Mouse (Mus musculus) midbrain, embryonic 15.5 days (tissue): ENCODE data around the gene Slc7a11. TPM values are rescaled to one million over a fixed set of nuclear protein-coding genes. Genes with fewer than 3 reads are reported as not detected.

Source experiments
- ATAC-seq: fragments of 200-750 bp; cut with Nextera tagmentation; replicated peaks from 2 replicates; pipeline ENCODE4 v1.8.0; 2017; ENCODE audit warnings: moderate TSS enrichment
- H3K27ac ChIP-seq: fragments of 300-500 bp; sonication (generic); 2 replicates; pipeline ENCODE4 v1.5.1; 2015; ENCODE audit warnings: mild to moderate bottlenecking, inconsistent platforms
- H3K27me3 ChIP-seq: fragments of 300-500 bp; sonication (generic); replicated peaks from 2 replicates; pipeline ENCODE4 v1.6.1; 2015; ENCODE audit warnings: inconsistent platforms
- H3K36me3 ChIP-seq: fragments of 300-500 bp; sonication (generic); replicated peaks from 2 replicates; pipeline ENCODE4 v1.6.1; 2015; ENCODE audit warnings: inconsistent platforms
- H3K4me1 ChIP-seq: fragments of 300-500 bp; sonication (generic); 2 replicates; pipeline ENCODE4 v1.6.1; 2015; ENCODE audit warnings: inconsistent platforms
- H3K4me2 ChIP-seq: fragments of 300-500 bp; sonication (generic); 2 replicates; pipeline ENCODE4 v1.6.1; 2015; ENCODE audit warnings: inconsistent platforms, mild to moderate bottlenecking, moderate library complexity
- H3K4me3 ChIP-seq: fragments of 300-500 bp; sonication (generic); 2 replicates; pipeline ENCODE4 v1.5.1; 2015; ENCODE audit warnings: mild to moderate bottlenecking, inconsistent platforms
- H3K9ac ChIP-seq: fragments of 300-500 bp; sonication (generic); 2 replicates; pipeline ENCODE4 v1.6.1; 2015; ENCODE audit warnings: mild to moderate bottlenecking, inconsistent platforms
- H3K9me3 ChIP-seq: fragments of 300-500 bp; sonication (generic); 2 replicates; pipeline ENCODE4 v1.6.1; 2016; ENCODE audit warnings: inconsistent platforms
- WGBS: fragments of 180-500 bp; shearing (Covaris S2); methylation state at CpG from one replicate; pipeline ENCODE4 v1.1.7; 2015; ENCODE audit warnings: mixed read lengths; 5-methylcytosine and 5-hydroxymethylcytosine counted together
- polyA plus RNA-seq: library from polyadenylated mRNA; unstranded; fragments of >200 nt; fragmentation: Nextera tagmentation; extraction: Ambion mirVana; gene quantifications from 2 replicates; pipeline ENCODE4 v1.2.1, GENCODE M21; 2015

The Slc7a11 gene
- polyA plus RNA-seq, 1 experiment from 2014 or later: 2.2 TPM

DNA sequence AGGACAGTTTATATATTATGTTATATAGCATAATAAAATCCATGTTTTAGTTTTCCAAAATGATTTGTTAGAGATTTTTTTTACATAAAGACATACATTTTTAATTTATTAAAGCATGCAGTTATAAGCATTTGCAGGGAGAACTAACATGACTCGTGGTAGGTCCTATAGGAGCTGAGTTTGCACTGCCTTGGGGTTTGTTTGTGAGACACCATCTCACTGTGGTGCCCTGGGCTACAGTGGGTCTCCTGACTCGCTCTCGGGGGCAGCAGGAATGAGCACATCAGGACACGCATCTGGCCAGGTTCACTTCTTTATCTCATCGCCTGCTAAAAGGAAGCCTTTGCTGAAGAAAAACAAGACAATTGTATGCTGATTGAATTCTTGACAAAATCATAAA lies 257.0 kb downstream of the Slc7a11 start:
- no peak overlapping the region for H3K4me3 ChIP-seq
- H3K27ac ChIP-seq: no peak overlapping the region
- H3K36me3 ChIP-seq: no peaks in the 10 kb centered on the region
- no peaks in the 10 kb centered on the region for H3K4me1 ChIP-seq
- no peak for ATAC-seq
- no peaks in the 10 kb centered on the region for H3K9me3 ChIP-seq
- H3K27me3 ChIP-seq: no peaks in the 10 kb centered on the region
- WGBS: 87% methylated on average over 5 of the region's 5 CpGs
- no peak overlapping the region for H3K4me2 ChIP-seq
- no peak overlapping the region for H3K9ac ChIP-seq

DNA sequence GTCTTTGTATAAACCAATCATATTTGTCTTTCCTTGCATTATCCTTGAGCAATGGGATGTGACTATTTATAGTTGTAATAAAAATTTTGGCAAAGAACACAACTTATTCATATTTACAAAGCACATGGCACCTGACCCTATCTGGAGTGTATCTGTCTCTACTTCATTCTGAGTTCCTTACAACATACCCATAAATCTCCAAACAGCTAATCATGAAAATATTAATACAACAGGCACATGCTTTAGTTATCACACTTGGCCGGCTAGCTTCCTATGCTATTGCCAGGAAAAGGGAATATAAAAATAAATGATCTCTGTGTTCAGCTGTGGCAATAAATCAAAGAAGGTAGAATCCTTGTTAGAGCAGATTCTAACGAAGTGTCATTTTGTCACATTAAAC lies 257.5 kb downstream of the Slc7a11 start:
- 79% methylated on average over 2 of the region's 2 CpGs for WGBS
- no peak overlapping the region for H3K4me3 ChIP-seq
- H3K27ac ChIP-seq: no peak overlapping the region
- no peak for ATAC-seq
- H3K4me1 ChIP-seq: no peaks in the 10 kb centered on the region
- no peaks in the 10 kb centered on the region for H3K9me3 ChIP-seq
- H3K9ac ChIP-seq: no peak overlapping the region
- H3K36me3 ChIP-seq: no peaks in the 10 kb centered on the region
- no peaks in the 10 kb centered on the region for H3K27me3 ChIP-seq
- H3K4me2 ChIP-seq: no peak overlapping the region

DNA sequence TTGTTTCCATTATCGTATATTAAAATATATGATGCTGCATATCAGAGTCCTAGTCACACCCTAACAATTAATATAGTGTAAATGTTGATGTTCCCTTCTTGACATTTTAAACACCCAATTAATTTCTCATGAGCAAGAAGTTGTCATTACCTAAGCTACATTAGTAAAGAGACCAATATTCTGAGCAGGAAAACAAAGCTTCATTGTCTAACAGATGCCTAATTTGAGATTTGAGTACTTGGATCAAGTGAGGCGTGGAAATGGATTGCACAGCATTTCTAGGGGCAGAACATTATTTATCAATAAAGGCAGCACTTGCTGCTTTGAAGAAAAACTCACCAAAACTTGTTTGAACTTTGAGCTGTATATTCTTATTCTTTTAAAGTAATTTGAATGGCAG lies 282.7 kb downstream of the Slc7a11 start:
- Histone ChIP-seq H3K4me2 (no peak overlapping the region), H3K9me3 (no peaks in the 10 kb centered on the region), H3K27ac (no peak overlapping the region), H3K4me3 (no peak overlapping the region), H3K9ac (no peak overlapping the region), H3K4me1 (no peaks in the 10 kb centered on the region), H3K27me3 (no peaks in the 10 kb centered on the region), H3K36me3 (no peaks in the 10 kb centered on the region)
- WGBS: 87% methylated on average over 2 of the region's 2 CpGs
- ATAC-seq: no peak

DNA sequence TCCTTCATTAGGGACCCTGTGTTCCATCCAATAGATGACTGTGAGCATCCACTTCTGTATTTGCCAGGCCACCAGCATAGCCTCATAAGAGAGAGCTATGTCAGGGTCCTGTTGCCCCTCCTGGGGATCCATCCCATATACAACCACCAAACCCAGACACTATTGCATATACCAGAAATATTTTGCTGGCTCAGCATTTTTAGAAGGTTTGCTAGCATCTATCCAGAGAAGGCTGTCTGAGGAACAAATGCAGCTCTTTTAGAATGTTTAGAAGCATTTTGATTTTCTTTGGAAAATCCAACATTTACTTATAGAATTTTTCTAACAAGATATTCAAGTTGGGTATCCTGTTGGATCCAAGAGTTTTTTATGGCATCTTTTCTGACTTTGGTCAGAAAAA lies 299.3 kb downstream of the Slc7a11 start:
- Histone ChIP-seq H3K9ac (no peak overlapping the region), H3K9me3 (no peaks in the 10 kb centered on the region), H3K36me3 (no peaks in the 10 kb centered on the region), H3K4me3 (no peak overlapping the region), H3K27ac (no peak overlapping the region), H3K4me2 (no peak overlapping the region), H3K27me3 (no peaks in the 10 kb centered on the region), H3K4me1 (no peaks in the 10 kb centered on the region)
- ATAC-seq: no peak

DNA sequence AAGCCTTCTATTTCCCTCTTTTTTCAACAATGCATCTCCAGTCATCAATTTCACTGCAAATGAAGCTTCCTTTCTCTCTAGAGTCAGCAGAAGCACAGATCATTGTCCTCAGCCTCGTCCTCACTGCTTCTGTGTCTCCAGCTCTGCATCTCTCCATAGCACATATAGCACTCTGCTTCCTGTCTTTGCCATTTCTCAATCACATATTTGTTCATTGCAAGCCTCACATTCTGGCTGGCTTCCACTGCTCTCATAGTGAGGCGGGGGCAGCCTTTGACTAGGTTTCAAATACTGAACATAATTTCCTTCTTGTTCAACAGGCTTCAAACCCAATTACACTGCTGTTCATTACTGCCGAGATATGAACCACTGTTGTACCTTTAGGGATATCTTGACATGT lies 305.1 kb downstream of the Slc7a11 start:
- 85% methylated on average over 3 of the region's 3 CpGs for WGBS

GRCm38 (mm10) chr3:50132204-50132603 lies 311.2 kb downstream of the Slc7a11 start:
- no peak overlapping the region for H3K4me2 ChIP-seq
- ATAC-seq: no peak
- 86% methylated on average over 5 of the region's 5 CpGs for WGBS

More for the DNA sequence above, 305.1 kb downstream of the Slc7a11 start:
- Histone ChIP-seq H3K4me3 (no peak overlapping the region), H3K27me3 (no peaks in the 10 kb centered on the region), H3K4me2 (no peak overlapping the region), H3K36me3 (no peaks in the 10 kb centered on the region), H3K9ac (no peak overlapping the region), H3K9me3 (no peaks in the 10 kb centered on the region), H3K27ac (no peak overlapping the region), H3K4me1 (no peaks in the 10 kb centered on the region)
- no peak for ATAC-seq

DNA sequence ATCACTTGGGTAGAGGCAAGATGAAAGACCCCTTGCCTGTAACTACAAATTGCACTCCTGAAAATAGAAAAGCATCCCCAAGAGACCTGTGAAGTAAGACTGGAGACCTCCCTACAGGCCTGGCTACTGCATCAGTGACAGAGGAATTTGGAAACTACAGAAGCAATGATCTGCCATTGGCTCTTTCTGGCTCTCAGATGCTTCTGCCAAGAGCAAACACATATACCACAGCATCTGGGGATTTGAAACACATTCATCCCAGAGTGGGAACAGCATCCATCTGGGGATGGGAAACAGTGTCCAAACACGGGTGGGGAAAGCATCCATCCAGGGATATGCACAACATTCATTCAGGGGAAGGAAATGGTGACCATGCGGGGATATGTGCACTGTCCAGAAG lies 313.1 kb downstream of the Slc7a11 start:
- ATAC-seq: no peak
- 85% methylated on average over 2 of the region's 2 CpGs for WGBS
- no peaks in the 10 kb centered on the region for H3K4me1 ChIP-seq

More at GRCm38 (mm10) chr3:50132204-50132603, 311.2 kb downstream of the Slc7a11 start:
- Histone ChIP-seq H3K36me3 (no peaks in the 10 kb centered on the region), H3K27ac (no peak overlapping the region), H3K9me3 (no peaks in the 10 kb centered on the region), H3K9ac (no peak overlapping the region), H3K27me3 (no peaks in the 10 kb centered on the region), H3K4me1 (no peaks in the 10 kb centered on the region), H3K4me3 (no peak overlapping the region)

GRCm38 (mm10) chr3:50121001-50121400 lies 322.4 kb downstream of the Slc7a11 start:
- Histone ChIP-seq H3K27ac (no peak overlapping the region), H3K4me3 (no peak overlapping the region), H3K4me2 (no peak overlapping the region), H3K27me3 (no peaks in the 10 kb centered on the region), H3K36me3 (no peaks in the 10 kb centered on the region), H3K9ac (no peak overlapping the region), H3K9me3 (no peaks in the 10 kb centered on the region), H3K4me1 (no peaks in the 10 kb centered on the region)
- WGBS: 65% methylated on average over 1 of the region's 1 CpGs
- no peak for ATAC-seq

More for the DNA sequence above, 313.1 kb downstream of the Slc7a11 start:
- no peaks in the 10 kb centered on the region for H3K9me3 ChIP-seq
- no peaks in the 10 kb centered on the region for H3K27me3 ChIP-seq
- H3K36me3 ChIP-seq: no peaks in the 10 kb centered on the region
- H3K4me2 ChIP-seq: no peak overlapping the region
- H3K27ac ChIP-seq: no peak overlapping the region
- H3K9ac ChIP-seq: no peak overlapping the region
- H3K4me3 ChIP-seq: no peak overlapping the region

DNA sequence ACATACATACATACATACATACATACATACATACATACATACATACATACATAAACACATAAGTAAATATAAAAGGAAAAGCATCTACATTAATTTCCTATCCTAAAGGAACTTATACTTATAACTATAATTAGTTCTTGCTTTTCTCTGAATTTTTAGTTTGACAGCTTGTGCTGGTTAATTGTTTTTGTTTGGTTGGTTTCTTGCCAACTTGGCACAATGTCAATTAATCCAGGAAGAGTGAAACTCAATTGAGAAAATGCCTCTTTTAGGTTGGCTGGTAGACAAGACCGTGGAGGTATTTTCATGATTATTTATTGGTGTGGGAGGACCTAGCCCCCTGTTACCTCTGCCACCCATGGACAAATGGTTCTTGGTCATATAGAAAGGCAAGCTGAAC lies 327.1 kb downstream of the Slc7a11 start:
- Histone ChIP-seq H3K27me3 (no peaks in the 10 kb centered on the region), H3K9me3 (no peaks in the 10 kb centered on the region), H3K36me3 (no peaks in the 10 kb centered on the region), H3K4me1 (no peaks in the 10 kb centered on the region), H3K4me2 (no peak overlapping the region), H3K27ac (no peak overlapping the region), H3K4me3 (no peak overlapping the region), H3K9ac (no peak overlapping the region)
- 60% methylated on average over 1 of the region's 1 CpGs for WGBS
- ATAC-seq: no peak

GRCm38 (mm10) chr3:50105509-50105908 lies 337.9 kb downstream of the Slc7a11 start:
- 93% methylated on average over 6 of the region's 6 CpGs for WGBS
- no peak for ATAC-seq

GRCm38 (mm10) chr3:50094404-50095092 lies 348.9 kb downstream of the Slc7a11 start:
- Histone ChIP-seq H3K4me3 (no peak overlapping the region), H3K4me2 (no peak overlapping the region), H3K9ac (no peak overlapping the region), H3K9me3 (no peaks in the 10 kb centered on the region), H3K27me3 (no peaks in the 10 kb centered on the region), H3K27ac (no peak overlapping the region), H3K36me3 (no peaks in the 10 kb centered on the region), H3K4me1 (no peaks in the 10 kb centered on the region)
- ATAC-seq: no peak
- 90% methylated on average over 7 of the region's 7 CpGs for WGBS

More at GRCm38 (mm10) chr3:50105509-50105908, 337.9 kb downstream of the Slc7a11 start:
- no peaks in the 10 kb centered on the region for H3K27me3 ChIP-seq
- no peak overlapping the region for H3K4me3 ChIP-seq
- H3K9ac ChIP-seq: no peak overlapping the region
- no peak overlapping the region for H3K4me2 ChIP-seq
- H3K4me1 ChIP-seq: no peaks in the 10 kb centered on the region
- no peaks in the 10 kb centered on the region for H3K36me3 ChIP-seq
- no peak overlapping the region for H3K27ac ChIP-seq
- H3K9me3 ChIP-seq: no peaks in the 10 kb centered on the region

GRCm38 (mm10) chr3:50076979-50077378 lies 366.4 kb downstream of the Slc7a11 start:
- Histone ChIP-seq H3K9ac (no peak overlapping the region), H3K27ac (no peak overlapping the region), H3K36me3 (no peaks in the 10 kb centered on the region), H3K4me2 (no peak overlapping the region), H3K4me3 (no peak overlapping the region), H3K27me3 (no peaks in the 10 kb centered on the region), H3K9me3 (peaks cover 4% of the 10 kb centered on the region; the same call in 1 of the 2 replicates), H3K4me1 (no peaks in the 10 kb centered on the region)
- ATAC-seq: no peak
- WGBS: 18% methylated on average over 7 of the region's 7 CpGs

GRCm38 (mm10) chr3:50063396-50063795 lies 380.0 kb downstream of the Slc7a11 start:
- no peaks in the 10 kb centered on the region for H3K27me3 ChIP-seq
- no peak overlapping the region for H3K9ac ChIP-seq
- WGBS: 80% methylated on average over 4 of the region's 4 CpGs
- no peaks in the 10 kb centered on the region for H3K4me1 ChIP-seq
- no peaks in the 10 kb centered on the region for H3K9me3 ChIP-seq
- H3K4me2 ChIP-seq: no peak overlapping the region
- H3K4me3 ChIP-seq: no peak overlapping the region
- no peak overlapping the region for H3K27ac ChIP-seq
- no peak for ATAC-seq
- no peaks in the 10 kb centered on the region for H3K36me3 ChIP-seq
